Mouse (Mus musculus): ENCODE data around the gene Prph. TPM values are rescaled to one million over a fixed set of nuclear protein-coding genes. Genes with fewer than 3 reads are reported as not detected.

Gene Prph
- polyA plus RNA-seq, 1 experiment from 2014 or later = 12.6 TPM

Small RNA genes within 50 kb of the gene (microRNA-seq; reads per million reads assigned to microRNA genes)
- 1.0 reads per million for gene Mir6960

Other genes with a start within 250 kb of the Prph start
- 2.9 and 3.2 TPM in 2 replicates for gene Ddn, start 245.7 kb upstream of the Prph start, polyA plus RNA-seq (2015; fragmentation: Nextera tagmentation; extraction: Ambion mirVana)
- 98.5 and 100 TPM in 2 replicates for gene Prkag1, start 223.7 kb upstream of the Prph start, polyA plus RNA-seq (2015; fragmentation: Nextera tagmentation; extraction: Ambion mirVana)
- 12.3 and 13.3 TPM in 2 replicates for gene Kmt2d, start 184.0 kb upstream of the Prph start, polyA plus RNA-seq (2015; fragmentation: Nextera tagmentation; extraction: Ambion mirVana)
- 20.0 and 20.5 TPM in 2 replicates for gene Rhebl1, start 160.6 kb upstream of the Prph start, polyA plus RNA-seq (2015; fragmentation: Nextera tagmentation; extraction: Ambion mirVana)
- gene Dhh, start 156.6 kb upstream of the Prph start, polyA plus RNA-seq (2015; fragmentation: Nextera tagmentation; extraction: Ambion mirVana) = 1.4 and 2.0 TPM in 2 replicates
- gene Lmbr1l, start 136.9 kb upstream of the Prph start, polyA plus RNA-seq (2015; fragmentation: Nextera tagmentation; extraction: Ambion mirVana) = 16.4 and 17.6 TPM in 2 replicates
- 1,698 and 1,797 TPM in 2 replicates for gene Tuba1b, start 120.6 kb upstream of the Prph start, polyA plus RNA-seq (2015; fragmentation: Nextera tagmentation; extraction: Ambion mirVana)
- not detected in 2 replicates for gene Gm49450, start 101.6 kb upstream of the Prph start, polyA plus RNA-seq (2015; fragmentation: Nextera tagmentation; extraction: Ambion mirVana)
- gene Tuba1a, start 101.5 kb upstream of the Prph start, polyA plus RNA-seq (2015; fragmentation: Nextera tagmentation; extraction: Ambion mirVana) = 854 and 1,029 TPM in 2 replicates
- 180 and 185 TPM in 2 replicates for gene Tuba1c, start 25.3 kb upstream of the Prph start, polyA plus RNA-seq (2015; fragmentation: Nextera tagmentation; extraction: Ambion mirVana)
- 33.8 and 39.4 TPM in 2 replicates for gene Troap, start 19.4 kb downstream of the Prph start, polyA plus RNA-seq (2015; fragmentation: Nextera tagmentation; extraction: Ambion mirVana)
- gene C1ql4, start 32.6 kb downstream of the Prph start, polyA plus RNA-seq (2015; fragmentation: Nextera tagmentation; extraction: Ambion mirVana) = 0.72 and 1.1 TPM in 2 replicates
- 8.6 and 8.8 TPM in 2 replicates for gene Dnajc22, start 38.0 kb downstream of the Prph start, polyA plus RNA-seq (2015; fragmentation: Nextera tagmentation; extraction: Ambion mirVana)
- gene Spats2, start 70.7 kb downstream of the Prph start, polyA plus RNA-seq (2015; fragmentation: Nextera tagmentation; extraction: Ambion mirVana) = 47.1 and 50.5 TPM in 2 replicates
- 0.44 and 0.51 TPM in 2 replicates for gene Kcnh3, start 169.7 kb downstream of the Prph start, polyA plus RNA-seq (2015; fragmentation: Nextera tagmentation; extraction: Ambion mirVana)
- 149 and 172 TPM in 2 replicates for gene Mcrs1, start 196.8 kb downstream of the Prph start, polyA plus RNA-seq (2015; fragmentation: Nextera tagmentation; extraction: Ambion mirVana)
- gene Prpf40b, start 239.9 kb downstream of the Prph start, polyA plus RNA-seq (2015; fragmentation: Nextera tagmentation; extraction: Ambion mirVana) = 56.4 and 66.5 TPM in 2 replicates
- 0.21 and 0.43 TPM in 2 replicates for gene Fam186b, start 240.7 kb downstream of the Prph start, polyA plus RNA-seq (2015; fragmentation: Nextera tagmentation; extraction: Ambion mirVana)